Comparison of ENCODE assay signal across 15 mouse cellular contexts in the genomic region with DNA sequence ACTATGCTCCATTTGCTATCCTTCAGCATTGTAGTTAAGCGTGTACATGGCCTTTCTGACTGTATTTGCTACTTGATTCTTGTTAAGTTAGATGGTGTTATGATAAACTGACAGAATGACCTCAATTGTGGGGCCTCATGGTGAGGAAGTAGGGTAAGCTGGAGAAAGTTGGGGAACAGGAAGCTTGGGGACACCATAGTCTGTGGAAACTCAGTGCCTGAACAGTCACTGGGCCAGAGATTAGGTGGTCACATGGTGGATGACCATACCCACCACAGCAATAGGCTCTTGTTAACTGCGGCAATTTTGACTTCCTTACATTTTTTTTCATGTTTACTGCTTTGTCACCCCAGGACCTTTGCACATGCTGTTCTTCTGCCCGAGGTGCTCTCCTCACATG. TPM values are rescaled to one million over a fixed set of nuclear protein-coding genes. Genes with fewer than 3 reads are reported as not detected.
A peak's percentile ranks its signal among the peaks of the same experiment; 100 is the strongest.
DNase-seq lines count a peak whose midpoint lies in the region; ATAC-seq and TF ChIP-seq lines count a peak whose summit lies in the region.
"Had no signal": no experiment of that assay in that cellular context is flagged by ENCODE, and none has a peak within 500 bp of the region (broad histone marks: within the 10 kb centered on the region; RNA-seq: fewer than 3 reads in every experiment).

No protein-coding gene starts in this region.

- H3K4me2 ChIP-seq in lung, embryonic 16.5 days (ENCODE audit: low read depth, low read length), result peak overlapping the region; percentile 92

- 75% methylated on average over 3 of the region's 3 CpGs for WGBS in lung, embryonic 16.5 days
- 73% methylated on average over 3 of the region's 3 CpGs for WGBS in thymus, adult 2 months

- no peaks in the 10 kb centered on the region for H3K27me3 ChIP-seq in lung, embryonic 16.5 days (ENCODE audit: control insufficient read depth, insufficient read depth, low read depth, low read length)
- H3K27me3 ChIP-seq in thymus, adult 2 months (ENCODE audit: control insufficient read depth, insufficient read depth, low read length), result no peaks in the 10 kb centered on the region

- H3K4me1 ChIP-seq in lung, embryonic 16.5 days (replicated peaks; ENCODE audit: control insufficient read depth, insufficient read depth, low read length), result peaks cover 24% of the 10 kb centered on the region
- peaks cover 17% of the 10 kb centered on the region for H3K4me1 ChIP-seq in thymus, adult 2 months (replicated peaks; ENCODE audit: control insufficient read depth, insufficient read depth, low read length)

- TF ChIP-seq POLR2A in thymus, adult 2 months (IDR thresholded peaks at IDR 0.05; ENCODE audit: control insufficient read depth, extremely low read depth, insufficient read depth, low read length, poor library complexity), result no peak

- no peak overlapping the region for H3K9ac ChIP-seq in lung, embryonic 16.5 days (ENCODE audit: low read length)
- H3K9ac ChIP-seq: embryonic facial prominence, embryonic 12.5 days had no signal

- DNase-seq in gastrocnemius, adult 2 months, result no peak
- DNase-seq in gastrocnemius, postnatal 10 days, result no peak
- no peak for DNase-seq in lung, postnatal 10 days
- DNase-seq in natural killer cell, adult 2 months (ENCODE audit: low spot score in 2 of 2), result peak; percentile 60 to 80
- no peak for DNase-seq in thymus, adult 2 months
- no peak for DNase-seq in adrenal gland, adult 18-20 months (ENCODE audit: low spot score in 2 of 2)
- DNase-seq: gastrocnemius, postnatal 14 days; kidney, adult 8-10 months; thymus, postnatal 14 days had no signal

- no peaks in the 10 kb centered on the region; the same call in 1 of the 2 replicates for H3K36me3 ChIP-seq in lung, embryonic 16.5 days (ENCODE audit: control insufficient read depth, insufficient read depth, low read length)
- no peaks in the 10 kb centered on the region for H3K36me3 ChIP-seq in thymus, adult 2 months (ENCODE audit: control insufficient read depth, insufficient read depth, low read length)
- H3K36me3 ChIP-seq: embryonic facial prominence, embryonic 12.5 days; heart, embryonic 13.5 days; hindbrain, embryonic 10.5 days had no signal

- no peak overlapping the region for H3K4me3 ChIP-seq in gastrocnemius, adult 2 months
- H3K4me3 ChIP-seq in lung, embryonic 16.5 days (ENCODE audit: low read length), result peak overlapping the region; percentile 92
- H3K4me3 ChIP-seq in thymus, adult 2 months (ENCODE audit: control insufficient read depth, insufficient read depth, low read length), result no peak overlapping the region

- peak overlapping the region; percentile 46; the same call in 1 of the 2 replicates for H3K27ac ChIP-seq in gastrocnemius, adult 2 months
- peak overlapping the region; percentile 3; the same call in 1 of the 2 replicates for H3K27ac ChIP-seq in lung, embryonic 16.5 days (ENCODE audit: low read length)
- no peak overlapping the region for H3K27ac ChIP-seq in thymus, adult 2 months (ENCODE audit: control insufficient read depth, insufficient read depth, low read length)
- H3K27ac ChIP-seq: embryonic facial prominence, embryonic 12.5 days; forebrain, embryonic 13.5 days had no signal

- intact Hi-C loops in gastrocnemius, adult 2 months (cut with DNase I), result loop anchor here (5.0 kb wide), 2 partner anchors 95 to 180 kb away; no protein-coding TSS in a partner anchor

- TF ChIP-seq CTCF in gastrocnemius, adult 2 months (IDR thresholded peaks at IDR 0.05), result no peak
- no peak for TF ChIP-seq CTCF in thymus, adult 2 months (IDR thresholded peaks at IDR 0.05; ENCODE audit: borderline replicate concordance, control insufficient read depth, extremely low read depth, insufficient read depth, low read length, poor library complexity)

- H3K9me3 ChIP-seq in lung, embryonic 16.5 days (ENCODE audit: control insufficient read depth, low read length), result no peaks in the 10 kb centered on the region
- H3K9me3 ChIP-seq: forebrain, embryonic 13.5 days; heart, embryonic 13.5 days; hindbrain, embryonic 10.5 days had no signal

- no peak for ATAC-seq in lung, embryonic 16.5 days (ENCODE audit: low read depth)
- peak; percentile 3 for ATAC-seq in inflammation-experienced regulatory T-cells, adult 6 months

RNA-seq across cellular contexts. Expression of a gene that starts 1.9 kb away (rescaled TPM):
- 1 to 10 TPM; 4.1 to 4.3 TPM for total RNA-seq in gastrocnemius, adult 2 months (2021)
- total RNA-seq in gastrocnemius, postnatal 10 days (2021), result 10 to 100 TPM; 13.0 to 21.5 TPM
- polyA plus RNA-seq in lung, embryonic 16.5 days (2015; fragmentation: Nextera tagmentation; extraction: Ambion mirVana), result 43.9 and 44.3 TPM in 2 replicates
- 100 to 1,000 TPM in 2 of 3 experiments, 10 to 100 TPM in 1; 94.0 to 116 (median 111) TPM for polyA plus RNA-seq in inflammation-experienced regulatory T-cells, adult 6 months (2017; shearing (Covaris generic))
- polyA plus RNA-seq in thymus, adult 2 months (2012; rRNA removed), result 50.2 and 52.5 TPM in 2 replicates
- total RNA-seq in adrenal gland, adult 18-20 months (2021), result 10 to 100 TPM in 1 of 2 experiments, 1 to 10 TPM in 1; 8.9 to 14.4 TPM

Comparison
In these comparisons a context has a peak if more than half of its experiments do, and no peak if none do; other contexts are left out.
1. DNase-seq: peak in natural killer cell, adult 2 months (2 of 2); none in gastrocnemius, adult 2 months (single experiment), gastrocnemius, postnatal 10 days (single experiment), lung, postnatal 10 days (single experiment), thymus, adult 2 months (single experiment) and adrenal gland, adult 18-20 months (0 of 2).